Mouse (Mus musculus) heart, embryonic 12.5 days (tissue): ENCODE data around the gene Col4a2. TPM values are rescaled to one million over a fixed set of nuclear protein-coding genes. Genes with fewer than 3 reads are reported as not detected.
A peak's percentile ranks its signal among the peaks of the same experiment; 100 is the strongest.

ENCODE experiments used
- ATAC-seq: fragments of 200-750 bp; cut with Nextera tagmentation; 2 replicates; pipeline ENCODE4 v1.8.0; 2017; ENCODE audit warnings: moderate TSS enrichment, moderate library complexity; ENCODE audit not compliant: insufficient number of reproducible peaks, low FRiP score
- H3K27ac ChIP-seq: fragments of 300-500 bp; sonication (generic); 2 replicates; pipeline ENCODE4 v1.5.1; 2016; ENCODE audit warnings: mild to moderate bottlenecking, moderate library complexity; ENCODE audit not compliant: poor library complexity, severe bottlenecking
- H3K27me3 ChIP-seq: fragments of 300-500 bp; sonication (generic); replicated peaks from 2 replicates; pipeline ENCODE4 v1.6.1; 2016; ENCODE audit warnings: mild to moderate bottlenecking, moderate library complexity
- H3K36me3 ChIP-seq: fragments of 300-500 bp; sonication (generic); 2 replicates; pipeline ENCODE4 v1.6.1; 2016; ENCODE audit warnings: mild to moderate bottlenecking, moderate library complexity
- H3K4me1 ChIP-seq: fragments of 300-500 bp; sonication (generic); replicated peaks from 2 replicates; pipeline ENCODE4 v1.6.1; 2016; ENCODE audit warnings: mild to moderate bottlenecking
- H3K4me2 ChIP-seq: fragments of 300-500 bp; sonication (generic); 2 replicates; pipeline ENCODE4 v1.6.1; 2016; ENCODE audit warnings: mild to moderate bottlenecking, moderate library complexity
- H3K4me3 ChIP-seq: fragments of 300-500 bp; sonication (generic); 2 replicates; pipeline ENCODE4 v1.5.1; 2016; ENCODE audit warnings: mild to moderate bottlenecking
- H3K9ac ChIP-seq: fragments of 300-500 bp; sonication (generic); 2 replicates; pipeline ENCODE4 v1.6.1; 2016; ENCODE audit warnings: mild to moderate bottlenecking, moderate library complexity
- H3K9me3 ChIP-seq: fragments of 300-500 bp; sonication (generic); replicated peaks from 2 replicates; pipeline ENCODE4 v1.6.1; 2016; ENCODE audit warnings: mild to moderate bottlenecking, moderate library complexity
- WGBS: fragments of 180-500 bp; shearing (Covaris S2); methylation state at CpG from one replicate; pipeline ENCODE4 v1.1.7; 2016; 5-methylcytosine and 5-hydroxymethylcytosine counted together
- polyA plus RNA-seq: library from polyadenylated mRNA; unstranded; fragments of >200 nt; fragmentation: Nextera tagmentation; extraction: Ambion mirVana; gene quantifications from 2 replicates; pipeline ENCODE4 v1.2.1, GENCODE M21; 2016

Col4a2 gene
- 117 and 129 TPM in 2 replicates for polyA plus RNA-seq

GRCm38 (mm10) chr8:11312349-11313175 lies at the start of gene Col4a2, which contains the start of gene Col4a1:
Gene Col4a2 (plus strand): TSS chr8:11312805.
Gene Col4a1 (minus strand): TSS chr8:11312826.
- H3K36me3 ChIP-seq: peaks cover 11% of the 10 kb centered on the region; the same call in 1 of the 2 replicates
- peak within 1 kb of the TSS; percentile 93 for H3K4me3 ChIP-seq
- H3K9me3 ChIP-seq: no peaks in the 10 kb centered on the region
- peaks cover 75% of the 10 kb centered on the region for H3K4me1 ChIP-seq
- H3K4me2 ChIP-seq: peak within 1 kb of the TSS; percentile 95
- no peaks in the 10 kb centered on the region for H3K27me3 ChIP-seq
- H3K9ac ChIP-seq: peak within 1 kb of the TSS; percentile 99
- H3K27ac ChIP-seq: peak within 1 kb of the TSS; percentile 91
- peak; percentile 82 for ATAC-seq
- WGBS: under 1% methylated on average over 85 of the region's 87 CpGs

GRCm38 (mm10) chr8:11263848-11264247 lies 48.8 kb upstream of the Col4a2 start:
- 69% methylated on average over 6 of the region's 6 CpGs for WGBS
- Histone ChIP-seq H3K27ac (no peak overlapping the region), H3K27me3 (no peaks in the 10 kb centered on the region), H3K4me3 (no peak overlapping the region), H3K36me3 (no peaks in the 10 kb centered on the region; the same call in 1 of the 2 replicates), H3K4me2 (no peak overlapping the region), H3K9me3 (no peaks in the 10 kb centered on the region), H3K9ac (no peak overlapping the region), H3K4me1 (peaks cover 91% of the 10 kb centered on the region)
- no peak for ATAC-seq

GRCm38 (mm10) chr8:11265971-11266370 lies 46.6 kb upstream of the Col4a2 start:
- no peak for ATAC-seq
- Histone ChIP-seq H3K27ac (no peak overlapping the region), H3K4me1 (peaks cover 86% of the 10 kb centered on the region), H3K4me3 (no peak overlapping the region), H3K27me3 (no peaks in the 10 kb centered on the region), H3K4me2 (no peak overlapping the region), H3K9me3 (no peaks in the 10 kb centered on the region), H3K36me3 (no peaks in the 10 kb centered on the region; the same call in 1 of the 2 replicates), H3K9ac (no peak overlapping the region)
- WGBS: 44% methylated on average over 3 of the region's 3 CpGs

GRCm38 (mm10) chr8:11266471-11266870 lies 46.1 kb upstream of the Col4a2 start:
- Histone ChIP-seq H3K36me3 (no peaks in the 10 kb centered on the region; the same call in 1 of the 2 replicates), H3K9me3 (no peaks in the 10 kb centered on the region), H3K27me3 (no peaks in the 10 kb centered on the region), H3K27ac (peak overlapping the region; percentile 44; the same call in 1 of the 2 replicates), H3K4me3 (no peak overlapping the region), H3K4me2 (no peak overlapping the region), H3K4me1 (peaks cover 86% of the 10 kb centered on the region), H3K9ac (no peak overlapping the region)
- 52% methylated on average over 2 of the region's 2 CpGs for WGBS
- no peak for ATAC-seq

- 68% methylated on average over 6 of the region's 6 CpGs for WGBS
- Histone ChIP-seq H3K9ac (no peak overlapping the region), H3K36me3 (no peaks in the 10 kb centered on the region; the same call in 1 of the 2 replicates), H3K4me1 (peaks cover 88% of the 10 kb centered on the region), H3K9me3 (no peaks in the 10 kb centered on the region), H3K27ac (no peak overlapping the region), H3K4me3 (no peak overlapping the region), H3K4me2 (no peak overlapping the region), H3K27me3 (no peaks in the 10 kb centered on the region)
- ATAC-seq: no peak
These were observed 43.9 kb upstream of the Col4a2 start for GRCm38 (mm10) chr8:11268753-11269152.

GRCm38 (mm10) chr8:11270826-11271225 lies 41.8 kb upstream of the Col4a2 start:
- no peak overlapping the region for H3K27ac ChIP-seq
- 68% methylated on average over 6 of the region's 6 CpGs for WGBS
- no peak overlapping the region for H3K4me2 ChIP-seq
- ATAC-seq: no peak
- H3K4me1 ChIP-seq: peaks cover 87% of the 10 kb centered on the region
- no peaks in the 10 kb centered on the region for H3K36me3 ChIP-seq
- H3K27me3 ChIP-seq: no peaks in the 10 kb centered on the region
- no peak overlapping the region for H3K4me3 ChIP-seq
- H3K9ac ChIP-seq: no peak overlapping the region
- no peaks in the 10 kb centered on the region for H3K9me3 ChIP-seq

GRCm38 (mm10) chr8:11272205-11272604 lies 40.4 kb upstream of the Col4a2 start:
- H3K4me1 ChIP-seq: peaks cover 84% of the 10 kb centered on the region
- H3K9ac ChIP-seq: no peak overlapping the region
- no peaks in the 10 kb centered on the region for H3K9me3 ChIP-seq
- no peaks in the 10 kb centered on the region for H3K27me3 ChIP-seq
- no peak overlapping the region for H3K4me2 ChIP-seq
- peak overlapping the region; percentile 66 for H3K27ac ChIP-seq
- WGBS: 42% methylated on average over 6 of the region's 6 CpGs
- H3K4me3 ChIP-seq: no peak overlapping the region
- H3K36me3 ChIP-seq: no peaks in the 10 kb centered on the region
- ATAC-seq: no peak

GRCm38 (mm10) chr8:11273506-11274158 lies 39.0 kb upstream of the Col4a2 start:
- 77% methylated on average over 15 of the region's 15 CpGs for WGBS
- Histone ChIP-seq H3K9ac (no peak overlapping the region), H3K4me2 (no peak overlapping the region), H3K27ac (peak overlapping the region; percentile 34), H3K36me3 (no peaks in the 10 kb centered on the region), H3K4me3 (no peak overlapping the region), H3K9me3 (no peaks in the 10 kb centered on the region), H3K4me1 (peaks cover 84% of the 10 kb centered on the region), H3K27me3 (no peaks in the 10 kb centered on the region)
- no peak for ATAC-seq

- no peak overlapping the region for H3K4me3 ChIP-seq
These were observed 38.2 kb upstream of the Col4a2 start for GRCm38 (mm10) chr8:11274415-11274814.

GRCm38 (mm10) chr8:11276286-11276685 lies 36.3 kb upstream of the Col4a2 start:
- no peaks in the 10 kb centered on the region for H3K36me3 ChIP-seq
- no peak overlapping the region for H3K4me3 ChIP-seq
- no peak overlapping the region for H3K4me2 ChIP-seq
- no peaks in the 10 kb centered on the region for H3K9me3 ChIP-seq
- H3K9ac ChIP-seq: no peak overlapping the region
- H3K27me3 ChIP-seq: no peaks in the 10 kb centered on the region
- no peak for ATAC-seq
- 68% methylated on average over 6 of the region's 6 CpGs for WGBS
- peaks cover 86% of the 10 kb centered on the region for H3K4me1 ChIP-seq
- H3K27ac ChIP-seq: no peak overlapping the region

More at GRCm38 (mm10) chr8:11274415-11274814, 38.2 kb upstream of the Col4a2 start:
- Histone ChIP-seq H3K9ac (no peak overlapping the region), H3K9me3 (no peaks in the 10 kb centered on the region), H3K4me2 (peak overlapping the region; percentile 30), H3K4me1 (peaks cover 84% of the 10 kb centered on the region), H3K27ac (peak overlapping the region; percentile 34), H3K27me3 (no peaks in the 10 kb centered on the region), H3K36me3 (no peaks in the 10 kb centered on the region)
- WGBS: 15% methylated on average over 7 of the region's 7 CpGs
- no peak for ATAC-seq

- no peak for ATAC-seq
- H3K4me2 ChIP-seq: no peak overlapping the region
These were observed 35.0 kb upstream of the Col4a2 start for GRCm38 (mm10) chr8:11277602-11278051.

More at GRCm38 (mm10) chr8:11277602-11278051, 35.0 kb upstream of the Col4a2 start:
- Histone ChIP-seq H3K36me3 (0 out of 2 replicates have a peak, but pooled peaks cover 8% of the 10 kb centered on the region), H3K4me3 (no peak overlapping the region), H3K9me3 (no peaks in the 10 kb centered on the region), H3K27me3 (no peaks in the 10 kb centered on the region), H3K4me1 (peaks cover 80% of the 10 kb centered on the region), H3K27ac (peak overlapping the region; percentile 56), H3K9ac (no peak overlapping the region)
- 81% methylated on average over 3 of the region's 3 CpGs for WGBS
